Mouse (Mus musculus): ENCODE results near the gene Tut1. TPM values are rescaled to one million over a fixed set of nuclear protein-coding genes. Genes with fewer than 3 reads are reported as not detected.
A peak's percentile ranks its signal among the peaks of the same experiment; 100 is the strongest.

The Tut1 gene
- polyA plus RNA-seq, 1 experiment, result 24.1 TPM

DNA sequence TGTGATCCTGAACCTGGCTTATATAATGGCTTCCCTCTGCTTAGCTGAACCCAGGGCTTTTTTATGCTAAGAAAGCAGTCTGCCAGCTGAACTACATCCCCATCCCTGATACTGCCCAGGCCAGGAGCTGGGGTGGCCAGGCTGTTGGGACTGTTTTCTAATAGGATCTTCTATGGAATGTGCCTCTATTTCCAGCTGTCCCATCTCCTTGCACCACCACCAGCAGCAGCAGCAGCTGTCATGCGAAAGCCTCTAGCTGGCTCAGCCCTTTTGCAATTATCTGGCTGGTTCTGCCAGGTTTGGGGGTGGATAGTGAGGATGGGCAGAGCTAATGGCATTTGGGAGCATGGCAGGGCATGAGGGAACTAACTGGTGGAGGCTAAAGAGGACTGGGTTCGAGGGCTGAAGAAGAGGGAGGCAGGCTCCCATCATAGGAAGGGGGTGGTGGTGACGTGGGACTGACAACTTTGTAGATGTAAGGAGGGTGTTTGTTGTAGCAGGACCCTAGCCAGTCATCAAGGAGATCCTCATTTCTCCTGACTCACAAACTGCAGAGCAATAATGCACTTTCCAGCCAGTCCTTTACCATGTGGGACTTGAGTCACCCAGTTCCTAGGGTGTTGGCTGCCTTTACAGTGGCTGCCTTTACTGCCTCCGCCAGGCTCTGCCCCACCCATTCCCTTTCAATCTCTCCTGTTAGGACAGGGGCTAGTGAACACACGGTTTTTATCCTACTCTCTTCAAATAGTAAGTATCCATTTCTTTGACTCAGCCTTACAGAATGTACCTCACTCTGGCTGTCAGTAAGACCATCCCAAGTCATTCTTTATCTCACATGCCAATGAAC is 28.9 kb downstream of the Tut1 start:
- no peak for DNase-seq (ENCODE audit: low spot score)

DNA sequence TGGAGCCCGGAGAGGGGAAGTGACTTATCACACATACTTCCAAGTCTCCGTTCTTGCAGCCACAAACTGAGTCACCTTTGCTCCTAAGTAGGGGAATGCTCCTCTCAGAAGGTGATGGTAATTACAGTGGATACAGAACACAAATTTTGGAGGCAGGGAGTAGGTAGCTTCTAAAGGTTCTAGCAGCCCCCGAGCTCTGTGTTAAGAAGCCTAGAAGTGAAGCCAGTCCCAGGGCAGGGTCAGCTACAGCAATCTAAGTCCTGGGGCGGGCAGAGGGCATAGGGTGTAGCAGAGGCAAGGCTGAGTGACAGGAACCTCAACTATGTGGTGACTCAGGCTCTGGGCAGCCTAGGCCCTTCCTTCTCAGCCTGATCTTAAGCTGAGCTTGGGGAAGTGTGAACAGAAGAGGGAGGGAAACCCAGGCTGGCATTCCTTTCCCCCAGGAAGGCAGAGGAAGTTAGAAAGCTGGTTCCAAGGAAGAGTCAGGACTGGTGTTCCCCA is 29.6 kb downstream of the Tut1 start:
- no peak for DNase-seq (ENCODE audit: low spot score)

DNA sequence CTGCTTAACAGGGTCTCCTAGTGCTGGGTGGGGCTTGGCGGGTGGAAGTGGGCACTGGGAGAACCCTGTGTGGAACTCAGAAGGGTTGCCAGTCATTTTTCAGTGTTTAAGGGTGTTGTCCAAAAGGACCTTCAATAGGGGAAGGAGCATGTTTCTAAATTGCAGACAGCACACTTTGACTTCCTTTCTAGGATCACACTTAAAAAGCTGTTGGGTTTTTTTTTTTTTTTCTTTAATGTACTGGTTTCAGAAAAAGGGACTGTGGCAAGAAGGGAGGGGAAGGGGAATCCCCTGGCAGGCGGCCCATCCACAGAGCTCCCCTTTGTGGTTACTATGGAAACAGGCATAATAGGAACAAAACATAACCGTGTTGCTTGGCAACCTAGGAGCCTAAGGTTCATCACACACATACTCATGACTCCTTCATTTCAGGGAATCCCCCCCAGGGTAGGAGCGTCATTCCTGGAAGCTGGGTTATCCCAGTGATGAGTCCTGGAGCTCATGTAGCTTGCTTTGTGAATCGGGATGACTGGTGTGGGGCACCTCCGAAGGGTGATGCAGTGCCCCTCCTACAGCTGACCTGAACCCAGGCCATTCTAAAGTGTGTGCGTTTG is 30.7 kb downstream of the Tut1 start:
- DNase-seq (ENCODE audit: low spot score), result no peak

- DNase-seq (ENCODE audit: low spot score), result no peak
Measured at GRCm38 (mm10) chr19:8985891-8986290, 32.2 kb downstream of the Tut1 start.

DNA sequence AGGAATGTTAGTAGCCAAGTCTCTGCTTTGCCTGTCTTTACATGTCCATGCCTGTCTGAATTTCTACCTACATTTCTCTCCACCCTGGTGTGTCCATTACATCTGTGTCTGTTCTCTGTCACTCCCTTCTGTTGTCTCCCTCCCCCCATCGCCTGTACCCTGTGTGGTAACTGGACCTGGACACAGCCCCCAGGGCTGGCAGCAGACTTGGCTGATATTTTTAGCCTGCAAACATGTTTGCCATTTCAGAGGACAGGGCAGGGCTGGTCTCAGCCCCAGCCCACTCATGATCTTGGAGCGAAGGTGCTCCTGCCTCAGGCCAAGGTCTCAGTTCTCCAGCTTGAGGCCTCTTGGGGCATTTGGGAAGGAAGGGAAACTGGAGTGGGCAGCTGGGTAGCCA is 34.2 kb downstream of the Tut1 start:
- DNase-seq (ENCODE audit: low spot score), result no peak

DNA sequence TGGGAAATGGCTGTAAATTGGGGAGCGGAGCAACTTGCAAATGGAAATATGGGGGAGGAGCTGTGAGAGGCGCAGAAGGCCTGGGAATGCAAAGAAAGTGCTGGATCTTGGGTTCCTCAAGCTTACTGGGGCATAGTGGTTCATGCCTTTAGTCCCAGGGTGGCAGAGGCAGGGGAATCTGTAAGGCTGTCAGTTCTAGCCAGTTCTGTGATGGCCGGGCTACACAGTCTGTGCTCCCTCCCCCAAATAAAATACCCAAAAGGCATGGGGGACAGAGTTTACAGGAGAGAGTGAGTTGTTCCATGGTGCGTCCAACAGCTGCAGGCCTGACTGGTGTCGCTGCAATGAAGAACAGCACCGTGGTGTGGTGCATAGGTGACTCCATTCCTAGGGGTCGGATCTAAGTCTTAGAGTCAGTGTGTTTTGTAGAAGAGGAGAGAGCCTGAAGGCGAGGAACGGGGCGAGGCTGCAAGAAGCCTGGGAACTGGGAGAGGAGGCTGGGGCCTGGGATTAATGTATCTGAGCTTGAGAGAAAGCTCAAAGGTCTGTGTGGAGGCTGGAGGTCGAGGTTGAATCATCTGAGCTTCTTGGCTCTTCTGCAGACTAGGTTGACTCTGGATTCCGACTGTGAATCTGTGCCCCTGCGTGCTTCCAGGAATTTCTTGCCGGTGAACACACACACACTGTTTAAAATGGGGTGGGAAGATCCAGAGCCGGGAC is 34.9 kb downstream of the Tut1 start:
- no peak for DNase-seq (ENCODE audit: low spot score)

DNA sequence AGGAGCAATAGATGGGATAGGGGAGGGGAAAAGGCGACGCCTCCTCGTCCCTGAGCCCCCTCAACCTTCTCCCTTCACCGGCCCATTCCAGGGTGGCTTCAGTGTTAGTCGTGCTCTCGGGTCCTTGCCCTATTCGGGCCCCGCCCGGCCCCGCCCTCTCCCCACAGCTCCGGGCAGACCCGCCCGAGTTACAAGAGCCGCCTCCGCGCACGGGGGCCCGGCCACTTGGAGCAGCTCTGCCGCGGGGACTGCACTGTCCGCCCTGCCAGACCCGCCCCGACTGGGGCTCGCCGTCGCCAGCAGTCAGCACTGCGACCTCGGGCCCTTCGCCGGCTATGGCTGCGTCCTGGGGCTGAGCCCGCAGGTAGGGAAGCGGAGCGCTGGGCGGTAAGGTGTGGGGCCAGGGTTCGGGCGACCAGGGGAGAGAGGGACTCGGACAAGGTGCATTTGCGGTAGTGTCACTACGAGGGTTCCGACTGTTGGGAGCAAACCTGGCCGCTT is 35.5 kb downstream of the Tut1 start, which contains the start of gene Ahnak:
Gene Ahnak, plus strand, starts transcription at position 219 of the 501 bp plus-strand sequence.
- DNase-seq (ENCODE audit: low spot score), result peak; percentile 90

DNA sequence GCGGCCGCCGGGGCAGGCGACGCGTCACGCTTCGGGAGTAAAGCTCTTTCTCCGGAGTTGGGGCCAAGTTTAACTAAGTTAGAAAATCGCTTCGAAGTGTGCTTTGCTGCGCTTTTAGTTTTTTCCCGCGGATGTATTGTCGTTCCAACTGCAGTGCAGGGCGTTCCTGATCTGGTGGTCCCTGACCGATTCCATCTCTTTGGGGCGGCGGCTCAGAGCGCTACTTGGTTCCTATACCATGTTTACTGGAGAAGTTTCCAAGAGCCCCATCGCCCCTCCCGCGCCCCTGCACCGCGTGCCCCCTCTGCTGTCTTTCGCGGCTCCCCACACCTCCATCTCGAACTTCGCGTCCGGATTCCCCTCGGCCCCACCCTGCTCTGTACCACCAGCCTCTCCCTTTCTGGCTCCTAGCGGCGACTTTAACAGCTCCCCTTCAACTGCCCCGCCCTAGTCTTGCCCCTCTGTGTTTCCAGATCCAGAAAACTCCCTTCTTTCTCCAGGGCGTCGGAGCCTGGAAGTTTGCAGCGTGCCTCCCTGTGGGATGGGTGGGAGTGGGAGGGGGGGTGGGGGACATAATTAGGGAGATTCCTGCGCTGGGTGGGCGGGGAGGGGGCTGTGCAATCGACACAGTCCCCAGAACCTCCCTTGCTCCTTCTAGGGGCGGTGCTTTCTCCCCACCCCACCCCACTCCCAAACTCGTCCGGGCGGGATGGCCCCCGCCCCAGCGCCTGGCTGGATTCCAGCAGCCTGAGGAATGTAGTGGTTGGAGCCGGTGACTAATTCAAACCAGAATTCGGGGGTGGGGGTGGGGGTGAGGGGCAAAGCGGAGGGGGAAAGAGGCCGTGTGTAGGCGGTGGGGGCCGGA is 36.2 kb downstream of the Tut1 start:
- peak; percentile 88 for DNase-seq (ENCODE audit: low spot score)

DNA sequence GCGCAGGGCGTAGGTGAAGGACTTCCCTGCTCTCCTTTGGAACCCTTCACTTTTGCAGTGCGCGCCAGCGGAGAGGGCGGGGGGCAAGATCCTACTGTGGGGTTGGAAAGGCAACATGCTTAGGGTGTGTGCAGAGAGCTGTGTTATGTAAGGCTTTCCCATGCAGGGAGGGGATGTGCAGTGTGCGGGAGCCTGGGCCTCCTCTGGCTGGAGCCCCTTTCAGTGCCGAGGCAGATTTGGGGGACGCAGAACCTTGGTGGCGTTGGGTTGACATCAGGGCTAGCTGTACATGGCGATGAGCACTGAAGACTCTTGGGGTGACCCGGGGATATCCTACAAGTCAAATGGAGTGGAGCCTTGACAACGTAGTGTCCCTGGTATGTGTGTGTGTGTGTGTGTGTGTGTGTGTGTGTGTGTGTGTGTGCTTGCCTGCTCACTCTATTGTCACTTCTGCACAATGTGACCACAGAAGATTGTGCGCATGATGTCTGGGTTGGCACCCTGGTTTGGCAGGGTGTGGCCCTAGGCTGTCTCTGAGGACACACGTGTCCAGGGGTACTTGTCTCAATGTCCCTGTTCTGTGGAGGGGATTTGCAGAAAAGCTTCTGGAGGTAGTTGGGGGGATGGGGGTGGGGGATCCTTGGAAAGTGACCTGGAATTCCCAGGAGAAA is 36.9 kb downstream of the Tut1 start:
- no peak for DNase-seq (ENCODE audit: low spot score)

DNA sequence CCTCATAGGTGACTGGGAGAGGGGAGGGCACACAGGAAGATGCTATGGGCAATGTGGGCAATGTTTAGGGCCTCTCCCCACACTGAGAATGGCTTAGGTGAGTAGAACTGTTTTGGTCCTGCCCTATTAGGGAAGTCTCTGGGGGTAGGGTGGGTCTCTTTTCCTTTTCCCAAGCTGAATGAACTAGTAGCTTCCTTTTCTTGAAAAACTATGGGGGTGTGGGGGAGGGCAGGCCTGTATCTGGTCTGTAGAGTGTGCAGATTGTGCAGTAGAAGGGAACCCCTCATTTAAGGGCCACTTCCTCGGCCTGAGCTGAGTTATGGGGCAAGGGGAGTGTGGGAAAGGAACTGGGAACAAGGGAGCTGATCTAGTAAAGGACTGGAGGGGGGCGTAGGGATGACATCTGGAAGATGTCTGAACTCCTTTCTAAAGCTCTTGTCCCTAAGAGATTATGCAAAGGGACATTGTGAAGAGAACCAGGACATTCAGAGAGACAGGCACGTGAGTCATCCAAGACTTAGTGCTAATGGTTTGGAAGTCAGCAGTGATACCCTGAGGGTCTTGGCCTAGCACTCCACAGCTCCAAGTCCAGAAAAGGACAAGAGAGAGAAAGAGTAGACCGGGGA is 37.7 kb downstream of the Tut1 start:
- no peak for DNase-seq (ENCODE audit: low spot score)

DNA sequence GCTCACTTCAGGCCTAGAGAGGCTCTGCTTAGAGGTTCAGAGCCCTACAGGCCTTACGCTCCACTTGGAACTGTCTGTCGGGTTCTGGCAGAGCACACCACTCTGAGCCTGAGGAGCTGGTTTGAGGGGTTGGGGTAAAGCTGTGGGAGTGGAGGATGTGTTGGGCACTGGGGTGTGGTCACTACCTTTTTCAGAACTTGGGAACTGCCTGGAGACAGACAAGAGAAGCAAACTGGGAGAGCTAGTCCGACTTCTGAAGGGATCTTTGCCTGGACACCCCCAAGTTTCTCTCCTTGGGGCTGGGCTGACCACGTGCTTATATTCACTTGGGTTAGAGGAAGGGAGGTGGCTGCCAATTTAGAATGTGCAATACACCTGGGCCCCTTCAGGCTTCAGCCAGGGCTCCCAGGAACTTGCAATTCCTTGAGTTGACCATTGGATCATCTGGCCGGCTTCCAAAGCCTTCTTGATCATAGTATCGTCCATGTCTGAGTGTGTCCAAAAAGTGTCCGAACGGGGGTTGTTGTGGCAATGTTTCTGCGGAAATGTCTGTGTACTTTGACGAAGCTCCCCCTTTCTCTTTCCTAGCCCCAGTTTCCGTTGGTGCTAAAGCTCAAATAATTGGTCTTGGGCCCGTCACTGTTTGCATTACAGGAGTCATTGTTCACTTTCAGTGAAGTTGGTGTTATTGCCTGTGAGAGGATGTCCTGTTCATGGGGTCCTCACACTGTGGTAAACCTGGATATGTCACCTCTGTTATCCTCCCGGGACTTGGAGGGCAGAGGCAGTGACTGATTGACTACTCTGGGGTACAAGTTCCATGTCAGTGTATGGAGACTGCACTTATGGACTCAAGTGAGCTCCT is 38.5 kb downstream of the Tut1 start:
- no peak for DNase-seq (ENCODE audit: low spot score)

DNA sequence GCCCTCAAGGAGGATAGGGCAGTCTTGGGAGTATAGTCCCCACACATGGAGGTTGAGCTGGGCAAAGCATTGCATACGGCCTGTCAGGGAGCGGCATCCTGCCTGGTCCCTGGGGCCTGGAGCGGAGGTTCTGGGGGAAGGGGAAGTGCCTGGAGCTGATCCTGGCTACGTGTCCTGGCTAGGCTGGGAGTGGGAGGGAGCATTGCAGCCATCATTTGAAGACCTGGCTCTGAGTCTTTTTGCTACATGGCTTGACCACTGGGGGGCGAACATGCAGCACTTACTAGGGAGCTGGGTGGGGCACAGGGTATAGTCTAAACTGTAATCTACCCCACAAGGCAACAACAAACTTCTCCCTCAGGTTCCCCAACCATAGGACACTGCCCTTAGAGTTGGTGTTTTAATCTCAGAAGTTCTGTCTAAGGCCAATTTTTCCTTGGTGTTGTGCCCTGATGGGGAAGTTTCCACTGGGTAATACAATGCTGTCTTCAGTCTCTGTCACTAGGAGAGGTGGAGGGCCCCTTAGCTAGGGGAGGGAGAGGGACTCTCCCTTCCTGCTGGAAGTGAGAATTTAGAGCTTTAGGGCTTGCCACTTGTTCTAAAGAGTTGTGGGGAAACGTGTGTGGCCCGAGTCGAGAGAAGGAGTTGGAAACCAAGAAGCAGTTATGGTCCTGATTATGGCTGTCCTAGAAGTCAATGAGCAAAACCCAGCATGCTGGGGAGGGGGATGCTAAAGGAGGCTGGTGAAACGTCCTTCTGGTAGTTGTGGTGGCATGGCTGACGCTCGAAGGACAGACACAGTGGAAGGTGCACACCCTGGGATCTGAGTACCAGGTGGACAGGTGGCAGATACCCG is 39.4 kb downstream of the Tut1 start:
- peak; percentile 74 for DNase-seq (ENCODE audit: low spot score)

DNA sequence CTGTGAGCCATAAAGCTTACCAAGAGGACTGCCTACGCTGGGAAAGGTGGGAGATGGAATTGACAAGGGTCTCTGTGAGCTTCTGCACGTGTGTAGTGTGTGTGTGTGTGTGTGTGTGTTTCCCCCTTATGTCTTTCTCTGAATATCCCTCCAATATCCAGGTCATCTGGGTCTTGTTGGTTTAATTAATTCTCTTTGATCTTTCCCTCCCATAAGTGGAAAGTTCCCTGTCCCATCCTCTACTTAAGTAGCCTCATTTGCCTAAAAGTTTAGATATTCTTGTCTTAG is 39.9 kb downstream of the Tut1 start:
- no peak for DNase-seq (ENCODE audit: low spot score)

DNA sequence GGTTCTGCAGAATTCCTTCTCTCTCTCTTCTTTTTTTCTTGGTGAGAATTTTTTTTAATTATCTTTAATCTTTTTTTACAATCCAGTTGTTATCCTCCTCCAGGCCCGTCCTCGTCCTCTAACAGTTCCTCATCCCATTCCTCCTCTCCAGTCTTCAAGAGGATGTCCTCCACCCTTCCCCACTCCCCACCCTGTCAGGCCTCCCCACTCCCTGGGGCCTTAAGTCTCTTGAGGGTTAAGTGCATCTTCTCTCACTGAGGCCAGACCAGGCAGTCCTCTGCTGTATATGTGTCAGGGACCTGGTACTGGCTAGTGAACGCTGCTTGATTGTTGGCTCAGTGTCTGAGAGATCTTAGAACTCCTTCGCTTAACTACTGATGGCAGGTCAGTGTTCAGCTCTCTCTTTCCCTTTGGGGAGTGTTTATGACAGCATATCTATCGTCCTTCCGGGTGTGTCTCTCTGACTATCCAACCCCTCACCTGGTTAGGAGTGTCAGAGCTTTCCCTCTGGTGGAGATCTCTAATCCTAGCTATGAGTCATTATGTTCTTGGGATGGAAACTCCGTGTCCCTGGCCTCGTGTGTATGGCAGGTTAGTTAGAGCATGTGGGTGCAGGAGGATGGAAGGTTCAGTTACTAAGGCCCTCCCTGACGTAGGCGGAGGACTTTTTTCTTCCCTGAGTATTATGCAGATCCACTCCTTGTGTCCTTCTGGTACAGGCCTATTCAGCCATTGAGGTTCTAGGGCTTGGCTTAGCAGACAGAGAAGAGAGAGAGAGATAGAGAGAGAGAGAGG is 41.4 kb downstream of the Tut1 start:
- no peak for DNase-seq (ENCODE audit: low spot score)

- DNase-seq (ENCODE audit: low spot score), result no peak
Measured at GRCm38 (mm10) chr19:8996601-8997000, 43.0 kb downstream of the Tut1 start.

GRCm38 (mm10) chr19:8997546-8997945 is 43.9 kb downstream of the Tut1 start:
- peak; percentile 72 for DNase-seq (ENCODE audit: low spot score)

DNA sequence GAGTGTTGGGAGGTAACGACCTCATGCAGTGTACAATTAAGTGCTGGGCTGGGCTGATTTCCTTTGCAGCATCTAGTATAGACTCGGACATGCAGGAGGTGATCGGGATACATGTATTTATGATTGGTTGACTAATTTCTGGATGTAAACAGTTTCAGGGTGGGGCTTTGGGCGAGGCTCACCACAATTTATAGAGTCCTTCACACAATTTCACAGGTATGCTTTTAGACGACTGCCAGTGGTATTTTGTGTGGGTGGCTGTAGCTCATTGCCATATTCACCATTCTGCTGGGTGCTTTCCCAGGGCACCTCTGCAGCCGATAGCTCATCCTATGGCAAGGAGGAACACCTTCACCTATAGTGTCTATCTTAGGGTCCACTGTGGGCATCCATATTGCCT is 44.9 kb downstream of the Tut1 start:
- DNase-seq (ENCODE audit: low spot score), result no peak

DNA sequence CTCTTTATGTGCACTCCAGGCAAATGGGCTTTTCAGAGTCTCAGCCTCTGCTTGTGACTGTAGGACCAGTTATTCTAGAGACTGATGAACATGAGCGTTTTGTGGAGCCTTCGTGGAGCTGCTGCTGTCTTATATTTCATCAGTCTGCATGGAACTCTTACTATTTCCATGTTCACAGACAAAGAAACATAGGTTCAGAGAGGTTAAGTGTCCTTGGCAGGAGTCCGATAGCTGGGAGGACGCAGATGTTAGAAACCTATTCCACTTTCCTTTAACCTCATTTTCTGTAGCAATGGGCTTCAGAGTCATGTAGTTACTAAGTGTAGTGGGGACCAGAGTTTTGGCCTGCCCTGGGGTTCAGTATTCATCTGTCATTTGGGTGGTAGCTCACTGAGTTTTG is 45.6 kb downstream of the Tut1 start:
- DNase-seq (ENCODE audit: low spot score), result no peak

All from urinary bladder, adult 2 months (tissue).